Mouse (Mus musculus): ENCODE measurements at regions not wholly inside any gene's neighbourhood (a gene's known extent, or its start where the extent isn't known, plus 50 kb on each side); places are given as distances from the start of the nearest gene placed in this dataset.

GRCm38 (mm10) chr16:75292736-75293428, 293.0 kb downstream of the Lipi start:
- TF ChIP-seq CTCF (IDR thresholded peaks at IDR 0.05) (no peak), EP300 (IDR thresholded peaks at IDR 0.05) (no peak)
